Mouse (Mus musculus) NIH3T3 (cell line): ENCODE data around the gene Cpxm1.

Experiments
- DNase-seq: peaks from one replicate; pipeline ENCODE4 v3.0.0-alpha.2; 2012; ENCODE audit warnings: low read depth

The Cpxm1 gene

GRCm38 (mm10) chr2:130397186-130397985 lies at the start of gene Cpxm1:
Gene Cpxm1, minus strand, starts transcription at chr2:130397574.
- DNase-seq: peak; percentile 27

DNA sequence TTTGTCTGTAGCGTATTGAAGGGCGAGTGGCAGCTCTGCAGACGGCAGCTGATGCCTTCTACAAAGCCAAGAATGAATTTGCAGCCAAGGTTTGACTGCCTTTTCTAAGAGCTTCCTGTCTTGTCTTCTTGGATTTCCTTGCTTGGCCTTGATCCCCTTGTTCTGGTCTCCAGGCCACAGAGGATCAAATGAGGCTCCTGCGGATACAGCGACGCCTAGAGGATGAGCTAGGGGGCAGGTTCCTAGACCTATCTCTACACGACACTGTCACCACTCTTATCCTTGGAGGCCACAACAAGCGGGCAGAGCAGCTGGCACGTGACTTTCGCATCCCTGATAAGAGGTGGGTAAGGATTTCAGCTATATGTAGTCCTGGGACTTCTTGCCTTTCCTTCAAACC lies 44.8 kb upstream of the Cpxm1 start:
- no peak for DNase-seq

- no peak for DNase-seq
Observed at GRCm38 (mm10) chr2:130439840-130440480, 42.6 kb upstream of the Cpxm1 start.

DNA sequence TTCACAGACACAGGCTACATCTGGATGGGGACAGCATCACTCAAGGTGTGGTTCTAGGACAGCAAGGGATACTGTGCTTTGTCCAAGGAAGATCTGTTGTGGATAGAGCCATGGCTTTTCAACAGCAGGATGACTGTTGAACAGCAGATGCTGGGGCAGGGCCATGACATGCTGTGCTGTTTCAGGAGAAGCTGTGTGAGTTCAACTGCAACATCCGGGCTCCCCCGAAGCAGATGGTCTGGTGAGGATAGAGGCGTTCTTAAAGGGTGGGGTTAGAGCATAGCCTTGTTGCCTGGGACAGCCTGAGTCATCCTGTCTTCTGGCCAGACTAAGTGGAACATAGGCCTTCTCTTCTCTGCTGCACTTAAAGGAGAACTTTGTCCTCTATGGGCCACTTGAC lies 41.5 kb upstream of the Cpxm1 start:
- no peak for DNase-seq

DNA sequence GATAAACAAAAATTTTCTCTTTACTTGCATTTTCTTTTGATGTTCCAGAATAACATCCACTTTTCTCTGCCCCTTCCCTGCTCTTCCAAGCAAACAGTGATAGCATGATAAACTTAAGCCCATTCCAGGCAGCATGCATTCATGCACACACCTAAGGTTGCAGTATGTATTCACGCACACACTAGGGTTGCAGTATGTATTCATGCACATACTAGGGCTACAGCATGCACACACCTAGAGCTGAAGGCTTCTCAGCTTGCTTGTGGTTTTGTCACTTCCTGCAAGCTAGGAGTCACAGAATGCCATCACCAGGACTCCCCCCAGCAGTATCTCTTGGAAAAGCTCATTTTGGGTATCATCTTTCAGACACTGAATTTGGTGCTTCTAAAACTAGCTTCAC lies 39.4 kb upstream of the Cpxm1 start:
- no peak for DNase-seq

DNA sequence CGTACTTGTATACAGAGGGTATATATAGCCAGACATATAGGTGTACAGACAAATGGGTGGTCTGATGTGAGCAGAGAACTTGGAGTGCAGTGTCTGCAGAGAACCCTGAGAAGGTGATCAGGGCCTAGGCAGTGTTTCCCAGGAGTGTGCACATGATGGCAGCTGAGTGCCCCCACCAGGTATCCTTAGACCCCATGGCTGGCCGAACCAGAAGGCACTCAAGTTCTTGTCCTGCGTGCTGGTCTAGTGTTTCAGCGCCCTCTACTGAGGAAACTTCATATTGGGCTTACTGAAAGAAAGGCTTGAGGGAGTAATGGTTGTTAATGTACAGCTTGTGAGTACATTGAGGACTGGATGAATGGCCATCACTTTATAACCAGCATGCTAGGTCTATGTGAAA lies 35.8 kb upstream of the Cpxm1 start:
- peak; percentile 84 for DNase-seq

DNA sequence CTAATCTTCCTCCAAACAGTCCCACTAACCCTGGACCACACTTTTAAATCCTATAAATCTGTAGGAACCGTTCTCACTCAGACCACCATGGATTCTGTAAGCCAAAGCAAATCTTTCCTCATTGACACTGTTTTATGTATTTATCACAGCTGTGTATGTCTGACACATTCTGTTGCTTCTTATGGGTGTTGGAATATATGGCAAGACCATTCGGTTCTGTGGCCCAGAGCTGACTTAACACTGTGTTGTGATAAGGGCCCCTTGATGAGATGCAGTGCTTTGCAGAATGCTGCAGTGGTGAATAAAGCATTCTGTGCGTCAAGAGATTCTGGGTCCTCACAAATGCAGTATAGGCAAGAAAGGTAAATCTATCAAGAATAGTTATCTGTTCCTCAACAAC lies 34.8 kb upstream of the Cpxm1 start:
- DNase-seq: no peak

DNA sequence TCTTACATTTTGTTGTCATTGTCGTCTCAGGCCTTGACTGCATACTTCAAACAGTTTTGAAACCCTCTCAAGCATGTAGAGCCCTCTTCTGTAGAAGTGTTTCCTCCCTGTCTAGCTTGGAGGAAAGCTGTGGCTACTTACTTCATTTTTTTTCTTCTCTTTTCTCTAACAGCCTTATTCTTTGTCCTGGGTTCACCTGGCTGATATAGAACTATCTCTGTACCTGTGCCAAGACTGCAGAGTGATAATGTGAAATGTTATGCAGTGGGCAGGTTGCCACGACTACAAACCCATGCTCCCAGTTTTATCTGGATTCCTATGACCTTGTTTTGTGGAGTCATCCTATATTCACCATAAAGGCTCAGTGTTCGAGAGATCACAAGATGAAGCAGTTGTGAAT lies 33.1 kb upstream of the Cpxm1 start:
- DNase-seq: no peak

DNA sequence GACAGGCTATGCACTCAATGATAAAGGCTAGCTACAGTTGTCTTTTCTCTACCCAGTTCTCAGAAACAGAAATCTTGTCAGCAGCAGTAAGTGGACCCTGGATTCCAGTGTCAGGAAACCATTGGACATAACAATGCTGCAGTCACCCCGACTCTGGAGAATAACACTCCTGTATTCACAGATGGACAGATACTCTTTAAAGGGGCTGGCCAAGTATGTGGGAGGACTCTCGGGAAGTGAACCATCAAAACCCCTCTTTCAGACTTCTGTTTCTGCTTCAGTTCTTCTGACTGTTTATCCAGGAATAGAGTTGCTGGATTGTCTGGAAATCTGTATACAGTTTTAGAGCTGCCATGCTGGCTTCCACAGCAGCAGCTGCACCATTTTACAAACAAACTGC lies 32.5 kb upstream of the Cpxm1 start:
- DNase-seq: no peak

DNA sequence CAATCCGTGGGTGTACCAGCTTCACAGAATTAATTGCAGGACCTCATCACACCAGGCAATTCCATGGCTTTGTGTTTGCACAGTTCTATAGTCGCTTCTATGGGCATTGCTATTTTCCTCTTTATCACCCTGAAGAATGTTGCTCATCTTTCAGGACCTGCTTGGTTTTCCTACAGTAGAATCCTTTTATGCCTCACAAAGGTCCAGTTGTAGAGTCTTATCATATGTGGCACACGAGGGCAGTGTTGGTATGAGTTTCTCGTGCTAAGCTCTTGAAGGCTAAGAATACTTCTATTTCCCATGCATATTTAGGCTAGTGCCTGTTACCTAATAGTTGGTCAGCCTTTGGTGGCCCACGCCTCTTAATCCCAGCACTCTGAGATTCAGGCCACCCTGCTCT lies 27.7 kb upstream of the Cpxm1 start:
- peak; percentile 60 for DNase-seq

GRCm38 (mm10) chr2:130424126-130424853 lies 26.9 kb upstream of the Cpxm1 start, which contains the start of the genes Vps16 and Pced1a:
Gene Vps16, plus strand, starts transcription at chr2:130424339.
Gene Pced1a, minus strand, starts transcription at chr2:130424701.
- peak; percentile 93 for DNase-seq

DNA sequence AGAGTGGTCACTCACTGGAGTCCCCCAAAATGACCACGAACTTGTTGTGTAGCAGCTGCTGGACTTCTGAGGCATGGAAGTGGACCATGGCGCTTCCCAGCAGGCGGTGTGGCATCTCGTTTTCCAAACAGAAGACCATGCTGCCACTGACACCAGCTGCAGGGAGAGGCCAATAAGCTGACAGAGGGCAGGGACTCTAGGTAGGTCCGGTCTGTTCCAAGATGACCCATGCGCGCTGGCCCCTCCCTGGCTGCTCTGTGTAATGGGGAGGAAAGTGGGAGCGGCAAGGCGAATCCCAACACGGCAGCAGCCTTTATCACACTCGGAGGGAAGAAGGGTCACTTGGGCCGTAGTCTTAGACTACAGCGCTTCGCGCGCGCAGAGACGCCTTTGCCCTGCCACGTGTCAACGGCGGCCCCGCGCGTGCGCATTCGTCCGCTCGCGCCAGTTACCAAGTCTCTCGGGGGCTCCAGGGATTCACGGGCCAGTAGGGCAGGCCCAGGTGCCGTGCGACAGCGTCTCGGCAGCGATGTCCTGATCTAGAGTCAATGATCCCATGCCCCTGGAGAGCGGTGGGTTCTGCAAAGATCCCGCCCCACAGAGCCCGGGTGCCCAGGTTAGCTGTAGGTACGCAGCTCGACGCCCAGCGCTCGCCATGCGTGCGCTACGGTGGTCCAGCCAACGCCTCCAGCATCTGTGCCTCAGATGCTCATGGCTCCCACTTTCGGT lies 26.2 kb upstream of the Cpxm1 start:
- DNase-seq: no peak

GRCm38 (mm10) chr2:130421781-130422620 lies 24.6 kb upstream of the Cpxm1 start:
- no peak for DNase-seq

DNA sequence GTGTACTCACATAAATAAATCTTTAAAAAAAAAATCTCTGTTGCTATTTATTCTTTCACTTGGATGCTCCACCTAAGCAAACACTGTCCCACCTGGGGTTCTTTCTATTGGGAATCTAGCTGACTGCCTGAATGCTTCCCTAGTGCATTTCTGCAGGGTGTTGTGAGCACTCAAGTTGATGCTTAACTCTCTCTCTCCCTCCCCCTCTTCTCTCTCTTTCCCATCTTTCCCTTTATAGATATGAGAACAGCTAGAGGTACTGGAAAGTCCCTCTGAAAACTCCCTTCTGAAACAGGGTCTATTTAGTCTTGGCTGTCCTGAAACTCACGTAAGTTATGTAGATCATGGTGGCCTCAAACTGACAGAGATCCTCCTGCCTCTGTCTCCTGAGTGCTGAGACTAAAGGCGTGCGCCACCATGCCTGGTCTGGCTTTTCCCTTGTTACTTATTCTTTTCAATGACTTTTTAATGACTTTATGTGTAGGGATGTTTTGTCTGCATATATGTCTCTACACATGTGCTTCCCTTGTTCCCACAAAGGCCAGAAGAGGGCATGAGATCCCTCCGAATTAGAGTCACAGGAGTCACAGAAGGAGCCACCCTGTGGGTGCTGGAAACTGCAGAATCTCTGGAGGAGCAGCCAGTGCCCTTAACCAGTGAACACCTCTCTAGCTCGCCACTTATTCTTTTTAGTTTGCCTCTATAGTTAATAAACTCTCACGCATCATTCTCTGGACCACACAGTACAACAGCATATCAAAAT lies 16.9 kb upstream of the Cpxm1 start:
- DNase-seq: no peak

DNA sequence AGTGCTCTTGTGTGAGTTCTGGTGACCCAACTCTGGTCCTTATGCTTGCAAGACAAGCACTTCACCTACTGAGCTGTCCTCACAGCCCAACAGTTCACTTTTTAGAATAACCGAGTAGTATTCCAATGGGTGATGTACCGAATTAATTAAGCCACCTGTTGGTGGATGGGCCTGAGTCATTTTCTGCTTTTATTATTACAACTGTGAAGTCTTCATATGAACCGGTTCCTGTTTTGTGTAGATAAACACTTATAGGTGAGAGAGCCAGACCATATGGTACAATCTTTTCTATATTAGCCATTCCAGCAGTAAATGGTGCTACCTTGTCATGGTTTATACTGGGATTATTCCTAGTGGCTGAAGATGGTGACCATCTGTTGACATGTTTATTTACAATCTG lies 15.4 kb upstream of the Cpxm1 start:
- no peak for DNase-seq

DNA sequence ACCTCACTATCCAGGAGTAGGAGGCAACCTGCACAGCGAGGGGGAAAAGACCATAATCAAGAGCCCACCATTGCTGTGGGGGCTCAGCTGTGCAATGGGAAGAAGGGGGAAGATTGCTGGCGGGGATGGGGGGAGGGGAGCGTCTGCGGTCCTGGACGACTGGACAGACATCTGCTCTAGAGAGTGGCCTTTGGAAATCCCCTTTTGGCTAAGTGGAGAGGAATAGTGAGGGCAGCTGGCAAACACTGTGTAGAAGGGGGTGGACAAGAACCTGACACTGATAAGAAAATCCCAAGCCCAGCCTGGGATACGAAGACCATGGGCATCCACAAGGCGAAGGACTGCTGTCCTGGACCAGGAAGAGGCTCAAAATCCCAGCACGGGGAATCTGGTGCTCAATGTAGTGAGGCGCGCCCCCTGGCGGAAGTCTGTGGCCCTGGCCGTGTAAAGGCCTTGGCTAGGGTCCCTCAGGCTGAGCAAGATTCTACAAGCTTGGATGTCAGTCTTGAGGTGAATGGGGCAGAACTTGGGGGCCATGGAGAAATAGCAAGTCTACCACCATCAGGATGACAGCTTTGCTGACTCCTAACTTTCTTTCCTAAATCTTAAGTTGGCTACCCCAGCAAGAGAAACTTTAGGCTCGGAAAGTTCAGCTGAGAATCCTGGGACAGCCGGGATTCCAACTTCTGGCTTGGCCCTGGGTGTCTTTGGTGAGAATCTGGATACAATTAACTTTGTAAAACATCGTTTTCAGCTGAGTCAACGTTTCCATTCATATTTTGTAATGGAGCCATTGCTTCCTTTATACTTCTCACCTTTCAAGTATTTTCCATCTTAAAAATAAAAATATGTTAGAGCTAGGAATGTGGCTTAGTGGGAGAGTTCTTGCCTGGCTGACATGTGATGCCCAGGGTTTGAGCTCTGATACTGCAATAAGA lies 14.5 kb upstream of the Cpxm1 start:
- peak; percentile 96 for DNase-seq

GRCm38 (mm10) chr2:130408194-130408593 lies 10.8 kb upstream of the Cpxm1 start:
- DNase-seq: peak; percentile 75

- no peak for DNase-seq
Observed at GRCm38 (mm10) chr2:130406178-130406577, 8.8 kb upstream of the Cpxm1 start, which contains the start of gene Tmem239. Gene Tmem239, plus strand, starts transcription at chr2:130406478.

DNA sequence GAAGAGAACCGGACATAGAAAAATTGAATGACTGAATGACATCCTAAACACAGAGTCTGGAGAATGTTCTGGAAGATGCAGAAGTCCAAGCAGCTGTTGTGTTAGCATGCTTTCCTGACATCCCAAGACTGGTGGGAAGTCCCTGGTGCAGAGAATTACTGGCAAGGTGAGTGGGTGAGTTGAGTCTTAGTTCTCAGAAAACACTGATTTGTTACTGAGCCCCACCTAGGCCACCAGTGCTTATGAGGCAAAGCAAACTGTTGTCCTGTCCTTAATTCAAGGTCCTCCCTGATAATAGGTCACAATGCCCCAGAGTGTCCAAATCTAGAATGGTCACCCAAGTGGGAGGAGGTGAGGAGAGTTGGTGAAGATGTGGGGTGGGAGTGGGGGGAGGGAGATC lies 7.6 kb upstream of the Cpxm1 start, which contains the start of the genes Gm28372 and 1700020A23Rik:
Gene Gm28372, plus strand, starts transcription at position 301 of the 400 bp plus-strand sequence.
Gene 1700020A23Rik, plus strand, starts transcription at position 321 of the 400 bp plus-strand sequence.
- no peak for DNase-seq
